Mouse (Mus musculus): ENCODE results near the gene Ccdc60. TPM values are rescaled to one million over a fixed set of nuclear protein-coding genes. Genes with fewer than 3 reads are reported as not detected.

Gene Ccdc60
- total RNA-seq (2014; rRNA removed) (1.5 and 3.7 TPM in 2 replicates), polyA plus RNA-seq (2015; fragmentation: Nextera tagmentation; extraction: Ambion mirVana) (1.4 and 1.9 TPM in 2 replicates)

DNA sequence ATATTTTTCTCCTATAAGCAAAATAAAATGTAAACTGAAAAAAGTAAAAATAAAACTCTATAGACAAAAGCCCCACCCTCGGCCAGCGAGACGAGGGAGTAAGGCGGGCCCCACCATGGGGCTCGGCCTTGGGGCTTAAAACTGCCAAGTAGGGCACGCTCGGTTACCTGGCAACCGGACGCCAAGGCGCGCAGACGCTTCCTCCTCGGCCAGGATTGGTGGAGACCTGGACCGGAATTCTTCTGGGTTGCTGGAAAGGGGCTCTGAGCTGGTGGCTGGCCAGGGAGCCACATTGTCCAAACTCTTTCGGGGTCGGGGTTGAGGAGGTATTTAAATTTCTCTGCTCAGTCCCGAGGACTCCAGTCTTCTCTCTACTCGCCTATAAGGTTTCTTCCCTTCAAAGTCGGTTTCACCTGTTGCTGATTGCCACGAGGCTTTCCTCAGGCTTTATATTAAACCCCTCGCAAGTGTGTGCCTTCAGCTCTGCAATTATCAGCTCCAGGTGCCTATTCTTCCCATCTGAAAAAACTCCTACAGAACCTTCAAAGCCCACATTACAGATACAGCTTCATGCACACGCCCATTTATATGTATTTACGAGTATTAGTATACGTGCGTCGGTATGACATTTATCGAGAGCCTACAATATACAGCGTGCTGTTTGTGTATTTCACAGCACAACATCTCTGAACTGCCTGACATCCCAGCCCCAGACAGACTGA lies at the start of gene Ccdc60:
Ccdc60 (minus strand) TSS at position 137 of the 722 bp plus-strand sequence.
- peak within 1 kb of the TSS; percentile 13 for H3K4me2 ChIP-seq (ENCODE audit: low read depth)
- no peak within 1 kb of the TSS for H3K27ac ChIP-seq (ENCODE audit: low read depth, low read length)
- peaks cover 5% of the 10 kb centered on the region; the same call in 1 of the 2 replicates for H3K27me3 ChIP-seq (ENCODE audit: insufficient read depth, low read length)
- H3K4me1 ChIP-seq (ENCODE audit: insufficient read depth): peaks cover 12% of the 10 kb centered on the region; the same call in 1 of the 2 replicates
- no peak within 1 kb of the TSS for H3K9ac ChIP-seq
- no peaks in the 10 kb centered on the region for H3K36me3 ChIP-seq (ENCODE audit: insufficient read depth)
- 4% methylated on average over 28 of the region's 28 CpGs for WGBS
- ATAC-seq (peak; percentile 50; the same call in 1 of the 2 replicates), DNase-seq (peak; percentile 41)
- no peak within 1 kb of the TSS for H3K4me3 ChIP-seq (ENCODE audit: low read depth, low read length)
- H3K9me3 ChIP-seq (ENCODE audit: low read length): no peaks in the 10 kb centered on the region
- no peak for TF ChIP-seq CTCF (IDR thresholded peaks at IDR 0.05; ENCODE audit: low read depth)

DNA sequence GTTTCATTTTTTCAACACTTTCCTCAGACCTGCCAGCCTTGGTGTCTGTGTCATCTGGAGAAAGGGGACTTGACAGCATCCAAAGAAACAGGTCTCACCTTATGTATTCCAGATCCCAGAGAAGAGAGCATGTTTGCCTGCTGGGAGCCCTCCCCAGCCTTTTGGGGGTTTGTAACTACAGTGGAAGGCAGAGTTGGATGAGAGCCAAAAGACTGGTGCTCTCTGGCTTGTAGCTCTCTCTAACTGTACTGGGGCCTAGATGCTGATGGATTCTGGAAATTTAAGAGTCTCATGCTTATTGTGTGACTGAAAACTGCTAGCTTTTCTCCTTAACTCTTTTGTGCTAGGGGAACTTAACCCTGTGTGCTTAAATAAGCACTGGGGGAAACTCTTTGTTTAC lies 47.4 kb upstream of the Ccdc60 start:
- H3K4me2 ChIP-seq (ENCODE audit: low read depth): no peak overlapping the region
- no peak overlapping the region for H3K9ac ChIP-seq
- H3K9me3 ChIP-seq (ENCODE audit: low read length): no peaks in the 10 kb centered on the region
- no peak overlapping the region for H3K27ac ChIP-seq (ENCODE audit: low read depth, low read length)
- no peaks in the 10 kb centered on the region for H3K36me3 ChIP-seq (ENCODE audit: insufficient read depth)
- no peaks in the 10 kb centered on the region for H3K27me3 ChIP-seq (ENCODE audit: insufficient read depth, low read length)
- DNase-seq: peak; percentile 50
- no peaks in the 10 kb centered on the region for H3K4me1 ChIP-seq (ENCODE audit: insufficient read depth)
- H3K4me3 ChIP-seq (ENCODE audit: low read depth, low read length): no peak overlapping the region
- TF ChIP-seq CTCF (IDR thresholded peaks at IDR 0.05; ENCODE audit: low read depth): no peak
- no peak for ATAC-seq

DNA sequence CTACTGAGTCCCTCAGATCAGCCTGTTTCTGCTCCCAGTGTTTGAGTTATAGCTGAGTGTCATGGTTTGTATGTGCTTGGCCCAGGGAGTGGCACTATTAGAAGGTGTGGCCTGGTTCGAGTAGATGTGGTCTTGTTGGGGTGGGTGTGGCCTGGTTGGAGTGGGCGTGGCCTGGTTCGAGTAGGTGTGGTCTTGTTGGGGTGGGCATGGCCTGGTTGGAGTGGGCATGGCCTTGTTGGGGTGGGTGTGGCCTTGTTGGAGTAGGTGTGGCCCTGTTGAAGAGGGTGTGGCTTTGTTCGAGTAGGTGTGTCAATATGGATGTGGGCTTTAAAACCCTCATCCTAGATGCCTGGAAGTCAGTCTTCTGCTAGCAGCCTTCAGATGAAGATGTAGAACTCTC lies 40.1 kb upstream of the Ccdc60 start:
- H3K4me3 ChIP-seq (ENCODE audit: low read depth, low read length): no peak overlapping the region
- H3K27me3 ChIP-seq (ENCODE audit: insufficient read depth, low read length): no peaks in the 10 kb centered on the region
- TF ChIP-seq CTCF (IDR thresholded peaks at IDR 0.05; ENCODE audit: low read depth): no peak
- no peaks in the 10 kb centered on the region for H3K4me1 ChIP-seq (ENCODE audit: insufficient read depth)
- no peak overlapping the region for H3K4me2 ChIP-seq (ENCODE audit: low read depth)
- ATAC-seq (no peak), DNase-seq (no peak)
- 89% methylated on average over 4 of the region's 4 CpGs for whole genome bisulfite sequencing
- no peak overlapping the region for H3K27ac ChIP-seq (ENCODE audit: low read depth, low read length)
- H3K9ac ChIP-seq: no peak overlapping the region
- H3K9me3 ChIP-seq (ENCODE audit: low read length): no peaks in the 10 kb centered on the region
- no peaks in the 10 kb centered on the region for H3K36me3 ChIP-seq (ENCODE audit: insufficient read depth)

DNA sequence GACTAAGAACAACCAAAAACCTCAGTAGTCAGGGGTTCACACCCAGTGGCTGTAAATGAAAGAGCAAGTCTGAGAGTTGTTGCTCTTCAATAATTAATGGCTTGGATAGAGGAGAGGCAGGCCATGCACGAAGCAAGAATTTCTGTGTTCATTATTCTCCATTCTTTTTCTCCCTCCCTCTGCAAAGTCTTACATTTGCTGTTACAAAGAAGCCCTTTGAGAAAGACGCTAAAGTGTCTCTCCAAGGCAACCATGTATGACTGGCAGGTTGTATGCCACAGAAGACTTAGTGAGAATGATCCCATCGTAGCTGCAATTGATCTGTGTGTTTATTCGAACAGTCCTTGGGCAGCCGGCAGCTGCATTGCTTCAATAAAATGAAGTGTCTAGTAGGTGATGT lies 34.6 kb upstream of the Ccdc60 start:
- peak; percentile 55; the same call in 1 of the 2 replicates for ATAC-seq
- H3K4me2 ChIP-seq (ENCODE audit: low read depth): no peak overlapping the region
- no peak for TF ChIP-seq CTCF (IDR thresholded peaks at IDR 0.05; ENCODE audit: low read depth)
- H3K27me3 ChIP-seq (ENCODE audit: insufficient read depth, low read length): no peaks in the 10 kb centered on the region
- 18% methylated on average over 5 of the region's 5 CpGs for WGBS
- no peaks in the 10 kb centered on the region for H3K36me3 ChIP-seq (ENCODE audit: insufficient read depth)
- no peak overlapping the region for H3K4me3 ChIP-seq (ENCODE audit: low read depth, low read length)
- H3K9me3 ChIP-seq (ENCODE audit: low read length): no peaks in the 10 kb centered on the region
- no peak overlapping the region for H3K9ac ChIP-seq
- no peak overlapping the region for H3K27ac ChIP-seq (ENCODE audit: low read depth, low read length)
- DNase-seq: peak; percentile 26
- peaks cover 11% of the 10 kb centered on the region for H3K4me1 ChIP-seq (ENCODE audit: insufficient read depth)

DNA sequence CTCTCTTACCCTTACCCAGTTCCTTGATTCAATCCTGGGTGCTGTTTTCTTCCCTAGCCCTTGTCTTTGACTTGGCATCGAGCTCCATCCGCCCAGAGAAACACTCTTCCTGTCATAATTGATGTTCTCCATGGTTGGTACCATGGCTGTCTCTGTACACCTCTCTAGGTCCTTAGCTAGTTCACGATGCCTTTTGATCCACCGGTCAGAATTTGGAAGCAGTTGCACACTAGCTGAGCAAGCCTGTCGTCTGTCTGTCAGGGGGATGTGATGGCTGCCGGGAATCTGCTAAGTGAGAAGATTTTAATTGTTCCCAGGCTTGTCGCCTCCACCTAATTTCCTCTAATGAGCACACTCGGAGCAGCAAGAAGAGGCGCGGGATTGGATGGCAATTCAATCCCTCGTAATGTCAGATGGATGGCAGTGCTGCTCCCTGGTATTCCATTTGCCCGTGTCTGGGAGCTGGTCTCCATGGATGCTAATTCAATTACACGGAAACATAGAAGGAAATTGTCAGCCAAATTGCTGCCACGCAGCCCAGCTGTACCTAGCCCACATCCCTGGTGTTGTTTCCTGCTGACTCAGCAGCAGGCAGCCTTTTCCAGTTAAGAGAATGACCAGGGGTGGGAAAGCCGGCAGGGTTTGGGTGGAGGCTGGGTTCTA lies 33.7 kb upstream of the Ccdc60 start:
- H3K4me3 ChIP-seq (ENCODE audit: low read depth, low read length): no peak overlapping the region
- H3K27me3 ChIP-seq (ENCODE audit: insufficient read depth, low read length): no peaks in the 10 kb centered on the region
- peaks cover 11% of the 10 kb centered on the region for H3K4me1 ChIP-seq (ENCODE audit: insufficient read depth)
- WGBS: 12% methylated on average over 15 of the region's 15 CpGs
- H3K4me2 ChIP-seq (ENCODE audit: low read depth): peak overlapping the region; percentile 31
- peak overlapping the region; percentile 66 for H3K27ac ChIP-seq (ENCODE audit: low read depth, low read length)
- 0 out of 2 replicates have a peak overlapping the region, but pooled peaks have one; percentile 22 for H3K9ac ChIP-seq
- no peaks in the 10 kb centered on the region for H3K9me3 ChIP-seq (ENCODE audit: low read length)
- ATAC-seq (peak; percentile 91), DNase-seq (peak; percentile 80)
- no peaks in the 10 kb centered on the region for H3K36me3 ChIP-seq (ENCODE audit: insufficient read depth)
- TF ChIP-seq CTCF (IDR thresholded peaks at IDR 0.05; ENCODE audit: low read depth): no peak

DNA sequence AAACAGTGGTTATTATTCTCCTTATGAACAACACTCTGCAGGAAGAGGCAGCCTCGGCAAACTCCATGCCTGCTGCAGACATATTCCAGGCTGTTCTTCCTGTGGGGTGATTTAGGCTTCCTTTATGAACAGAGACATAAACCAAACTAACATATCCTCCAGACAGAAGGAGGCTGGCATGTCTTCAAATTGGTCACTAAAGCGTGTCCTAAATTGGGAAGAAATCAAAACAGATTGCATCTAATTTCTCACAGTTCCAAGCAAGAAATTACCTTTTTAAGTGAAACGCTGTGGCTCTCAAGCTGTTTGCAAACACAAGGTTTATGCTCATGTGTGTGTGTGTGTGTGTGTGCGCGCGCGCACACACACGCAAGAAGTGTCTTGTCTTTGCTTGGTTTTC lies 24.9 kb upstream of the Ccdc60 start:
- no peak overlapping the region for H3K4me2 ChIP-seq (ENCODE audit: low read depth)
- H3K27me3 ChIP-seq (ENCODE audit: insufficient read depth, low read length): 0 out of 2 replicates have a peak, but pooled peaks cover 5% of the 10 kb centered on the region
- 0 out of 2 replicates have a peak, but pooled peaks cover 3% of the 10 kb centered on the region for H3K4me1 ChIP-seq (ENCODE audit: insufficient read depth)
- 72% methylated on average over 8 of the region's 8 CpGs for WGBS
- H3K4me3 ChIP-seq (ENCODE audit: low read depth, low read length): no peak overlapping the region
- no peak for TF ChIP-seq CTCF (IDR thresholded peaks at IDR 0.05; ENCODE audit: low read depth)
- peak; percentile 60 for DNase-seq
- no peaks in the 10 kb centered on the region for H3K9me3 ChIP-seq (ENCODE audit: low read length)
- no peak overlapping the region for H3K27ac ChIP-seq (ENCODE audit: low read depth, low read length)
- H3K36me3 ChIP-seq (ENCODE audit: insufficient read depth): no peaks in the 10 kb centered on the region
- no peak for ATAC-seq
- H3K9ac ChIP-seq: no peak overlapping the region
